Mouse (Mus musculus): ENCODE data around the gene Gnl2. TPM values are rescaled to one million over a fixed set of nuclear protein-coding genes. Genes with fewer than 3 reads are reported as not detected.

Gnl2 gene
- polyA plus RNA-seq, 1 experiment from 2014 or later, result 54.8 TPM

GRCm38 (mm10) chr4:125096066-125096465, 79.7 kb downstream of the Gnl2 start:
- Histone ChIP-seq H3K27ac (replicated peaks) (no peak overlapping the region), H3K36me3 (peaks cover 29% of the 10 kb centered on the region), H3K4me1 (no peaks in the 10 kb centered on the region), H3K4me3 (no peak overlapping the region), H3K9me3 (no peaks in the 10 kb centered on the region), H3K27me3 (replicated peaks) (no peaks in the 10 kb centered on the region), H3K9ac (no peak overlapping the region), H3K4me2 (no peak overlapping the region)
- no peak for ATAC-seq (ENCODE audit: extremely low read depth, insufficient number of reproducible peaks, low FRiP score, low TSS enrichment)
- WGBS, result 88% methylated on average over 5 of the region's 5 CpGs

DNA sequence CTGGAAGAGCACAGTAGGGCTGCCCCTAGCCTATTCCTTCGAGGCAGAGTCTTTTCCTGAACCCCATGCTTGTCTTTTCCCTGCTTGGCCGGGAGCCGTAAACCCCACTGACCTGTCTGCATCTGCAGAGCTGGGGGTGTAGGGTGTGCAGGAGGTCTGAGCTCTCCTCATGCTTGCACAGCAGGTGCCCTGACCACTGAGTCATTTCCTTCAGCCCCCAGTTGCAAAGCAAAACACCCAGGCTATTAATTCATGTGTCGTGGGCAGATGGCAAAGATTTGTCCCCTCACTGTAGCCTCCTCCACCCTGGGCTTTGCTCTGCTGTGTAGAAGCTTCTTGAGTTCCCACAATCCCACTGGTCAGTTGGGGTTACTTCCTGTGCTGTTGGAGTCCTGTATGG, 81.0 kb downstream of the Gnl2 start:
- Histone ChIP-seq H3K27ac (replicated peaks) (no peak overlapping the region), H3K4me1 (no peaks in the 10 kb centered on the region), H3K36me3 (peaks cover 23% of the 10 kb centered on the region), H3K4me3 (no peak overlapping the region), H3K9me3 (no peaks in the 10 kb centered on the region), H3K27me3 (replicated peaks) (no peaks in the 10 kb centered on the region), H3K4me2 (no peak overlapping the region), H3K9ac (no peak overlapping the region)
- no peak for ATAC-seq (ENCODE audit: extremely low read depth, insufficient number of reproducible peaks, low FRiP score, low TSS enrichment)
- 78% methylated on average over 4 of the region's 4 CpGs for WGBS

DNA sequence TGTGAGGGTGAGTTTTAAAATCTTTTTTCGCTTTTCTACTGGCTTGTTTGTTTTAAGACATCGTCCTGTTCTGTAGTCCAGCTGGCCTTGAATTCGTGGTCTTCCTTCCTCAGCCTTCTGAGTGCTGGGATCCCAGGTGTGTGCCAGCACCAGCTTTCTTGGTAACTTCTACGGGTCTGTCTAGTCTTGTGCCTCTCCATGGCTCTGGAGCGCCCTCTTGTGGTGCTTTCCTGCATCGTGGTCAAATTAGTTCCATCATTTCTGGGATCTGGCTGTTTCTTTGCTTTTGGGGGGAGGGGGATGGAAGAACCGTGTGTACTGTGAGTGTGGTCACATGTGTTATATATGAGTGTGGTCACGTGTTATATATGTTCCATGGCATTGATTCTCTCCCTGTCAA, 83.1 kb downstream of the Gnl2 start:
- H3K9ac ChIP-seq, result no peak overlapping the region
- no peak for ATAC-seq (ENCODE audit: extremely low read depth, insufficient number of reproducible peaks, low FRiP score, low TSS enrichment)

DNA sequence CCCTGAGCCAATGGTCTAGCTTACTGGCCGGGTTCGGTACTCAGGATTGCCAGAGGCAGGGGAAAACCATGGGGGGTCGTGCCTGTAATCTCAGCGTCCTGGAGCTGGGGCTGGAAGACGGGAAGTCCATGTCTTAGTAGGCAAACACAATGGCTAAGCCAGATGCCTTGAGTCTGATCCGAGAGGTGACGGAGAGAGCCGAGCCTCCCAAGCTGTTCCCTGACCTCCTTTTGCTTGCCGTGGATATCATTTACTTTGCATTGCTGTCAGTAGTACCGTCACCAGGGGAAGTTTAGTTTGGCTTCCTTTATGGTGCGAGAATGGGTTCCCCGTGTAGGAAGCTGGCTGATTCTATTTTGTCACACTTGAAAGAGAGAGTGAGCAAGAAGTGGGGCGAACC, 84.9 kb downstream of the Gnl2 start:
- 66% methylated on average over 13 of the region's 13 CpGs for WGBS
- H3K4me3 ChIP-seq, result no peak overlapping the region
- peaks cover 6% of the 10 kb centered on the region; the same call in 1 of the 2 replicates for H3K4me1 ChIP-seq
- H3K36me3 ChIP-seq, result peaks cover 38% of the 10 kb centered on the region
- no peak for ATAC-seq (ENCODE audit: extremely low read depth, insufficient number of reproducible peaks, low FRiP score, low TSS enrichment)
- no peak overlapping the region for H3K9ac ChIP-seq
- no peaks in the 10 kb centered on the region for H3K9me3 ChIP-seq
- H3K27me3 ChIP-seq (replicated peaks), result no peaks in the 10 kb centered on the region
- H3K27ac ChIP-seq (replicated peaks), result no peak overlapping the region
- H3K4me2 ChIP-seq, result no peak overlapping the region

More for the DNA sequence above, 83.1 kb downstream of the Gnl2 start:
- Histone ChIP-seq H3K4me2 (no peak overlapping the region), H3K9me3 (no peaks in the 10 kb centered on the region), H3K36me3 (peaks cover 35% of the 10 kb centered on the region), H3K27ac (replicated peaks) (no peak overlapping the region), H3K27me3 (replicated peaks) (no peaks in the 10 kb centered on the region), H3K4me1 (no peaks in the 10 kb centered on the region), H3K4me3 (no peak overlapping the region)
- 11% methylated on average over 8 of the region's 8 CpGs for WGBS

Other genes with a start within 250 kb of the Gnl2 start
- gene Mtf1, start 214.5 kb upstream of the Gnl2 start, polyA plus RNA-seq (2015; fragmentation: Nextera tagmentation; extraction: Ambion mirVana), result 10.3 and 10.4 TPM in 2 replicates
- 21.1 and 25.1 TPM in 2 replicates for gene Yrdc, start 165.9 kb upstream of the Gnl2 start, polyA plus RNA-seq (2015; fragmentation: Nextera tagmentation; extraction: Ambion mirVana)
- gene 1110065P20Rik, start 165.4 kb upstream of the Gnl2 start, polyA plus RNA-seq (2015; fragmentation: Nextera tagmentation; extraction: Ambion mirVana), result 45.8 and 46.6 TPM in 2 replicates
- gene Maneal, start 154.4 kb upstream of the Gnl2 start, polyA plus RNA-seq (2015; fragmentation: Nextera tagmentation; extraction: Ambion mirVana), result 0.15 TPM in 1 of 2 replicates, not detected in the other
- 0.05 TPM in 1 of 2 replicates, not detected in the other for gene Epha10, start 135.7 kb upstream of the Gnl2 start, polyA plus RNA-seq (2015; fragmentation: Nextera tagmentation; extraction: Ambion mirVana)
- gene 9930104L06Rik, start 79.5 kb upstream of the Gnl2 start, polyA plus RNA-seq (2015; fragmentation: Nextera tagmentation; extraction: Ambion mirVana), result 10.0 and 10.5 TPM in 2 replicates
- gene Cdca8, start 77.3 kb upstream of the Gnl2 start, polyA plus RNA-seq (2015; fragmentation: Nextera tagmentation; extraction: Ambion mirVana), result 111 and 113 TPM in 2 replicates
- 7.3 and 9.1 TPM in 2 replicates for gene Rspo1, start 30.2 kb upstream of the Gnl2 start, polyA plus RNA-seq (2015; fragmentation: Nextera tagmentation; extraction: Ambion mirVana)
- gene Dnali1, start 49.1 kb downstream of the Gnl2 start, polyA plus RNA-seq (2015; fragmentation: Nextera tagmentation; extraction: Ambion mirVana), result 0.11 and 0.13 TPM in 2 replicates
- 14.0 and 18.8 TPM in 2 replicates for gene Snip1, start 50.1 kb downstream of the Gnl2 start, polyA plus RNA-seq (2015; fragmentation: Nextera tagmentation; extraction: Ambion mirVana)
- gene Meaf6, start 68.5 kb downstream of the Gnl2 start, polyA plus RNA-seq (2015; fragmentation: Nextera tagmentation; extraction: Ambion mirVana), result 42.6 and 43.3 TPM in 2 replicates
- 0.59 and 0.62 TPM in 2 replicates for gene Zc3h12a, start 111.3 kb downstream of the Gnl2 start, polyA plus RNA-seq (2015; fragmentation: Nextera tagmentation; extraction: Ambion mirVana)